In genomic region chr3:63296411-63296810, GRCm38 (mm10) we compare ENCODE assay signal across 8 mouse cellular contexts. TPM values are rescaled to one million over a fixed set of nuclear protein-coding genes. Genes with fewer than 3 reads are reported as not detected.
A peak's percentile ranks its signal among the peaks of the same experiment; 100 is the strongest.
DNase-seq lines count a peak whose midpoint lies in the region; ATAC-seq and TF ChIP-seq lines count a peak whose summit lies in the region.
"Had no signal": no experiment of that assay in that cellular context is flagged by ENCODE, and none has a peak within 500 bp of the region (broad histone marks: within the 10 kb centered on the region; RNA-seq: fewer than 3 reads in every experiment).

No protein-coding gene starts in this region.

- H3K4me1 ChIP-seq in testis, adult 2 months (ENCODE audit: control insufficient read depth, insufficient read depth, low read length): peaks cover 10% of the 10 kb centered on the region
- no peaks in the 10 kb centered on the region for H3K4me1 ChIP-seq in forebrain, postnatal 0 days (ENCODE audit: insufficient read depth)
- H3K4me1 ChIP-seq in intestine, embryonic 15.5 days (replicated peaks): no peaks in the 10 kb centered on the region
- H3K4me1 ChIP-seq in liver, embryonic 11.5 days (replicated peaks; ENCODE audit: control insufficient read depth, insufficient read depth, low read length): no peaks in the 10 kb centered on the region

- no peaks in the 10 kb centered on the region for H3K9me3 ChIP-seq in forebrain, postnatal 0 days (ENCODE audit: low read length)
- no peaks in the 10 kb centered on the region for H3K9me3 ChIP-seq in intestine, embryonic 15.5 days
- no peaks in the 10 kb centered on the region for H3K9me3 ChIP-seq in liver, embryonic 11.5 days (ENCODE audit: control insufficient read depth, low read length)

- no peak for TF ChIP-seq CTCF in testis, adult 2 months (IDR thresholded peaks at IDR 0.05; ENCODE audit: control insufficient read depth, insufficient read depth, insufficient replicate concordance, low read depth, low read length)
- TF ChIP-seq CTCF in forebrain, postnatal 0 days (IDR thresholded peaks at IDR 0.05; ENCODE audit: low read depth): no peak

- TF ChIP-seq POLR2A in testis, adult 2 months (IDR thresholded peaks at IDR 0.05; ENCODE audit: control insufficient read depth, low read depth, low read length): no peak

- peak; percentile 23; the same call in 1 of the 2 replicates for ATAC-seq in forebrain, postnatal 0 days
- no peak for ATAC-seq in intestine, embryonic 15.5 days
- ATAC-seq in liver, embryonic 11.5 days (replicated peaks; ENCODE audit: low FRiP score): no peak
- no peak for ATAC-seq in megakaryocyte progenitor cell, adult 5-6 weeks (replicated peaks; ENCODE audit: poor library complexity)

- 5% methylated on average over 12 of the region's 12 CpGs for WGBS in forebrain, postnatal 0 days
- WGBS in intestine, embryonic 15.5 days: 13% methylated on average over 12 of the region's 12 CpGs
- WGBS in liver, embryonic 11.5 days: 13% methylated on average over 12 of the region's 12 CpGs

- peak overlapping the region; percentile 54; the same call in 1 of the 2 replicates for H3K9ac ChIP-seq in forebrain, postnatal 0 days
- no peak overlapping the region for H3K9ac ChIP-seq in intestine, embryonic 15.5 days
- no peak overlapping the region for H3K9ac ChIP-seq in liver, embryonic 11.5 days (ENCODE audit: low read depth, low read length)

- no peaks in the 10 kb centered on the region for H3K36me3 ChIP-seq in testis, adult 2 months (ENCODE audit: control insufficient read depth, insufficient read depth, low read length)
- no peaks in the 10 kb centered on the region for H3K36me3 ChIP-seq in forebrain, postnatal 0 days (ENCODE audit: insufficient read depth)
- no peaks in the 10 kb centered on the region for H3K36me3 ChIP-seq in intestine, embryonic 15.5 days
- no peaks in the 10 kb centered on the region for H3K36me3 ChIP-seq in liver, embryonic 11.5 days (ENCODE audit: control insufficient read depth, insufficient read depth, low read length)

- H3K27me3 ChIP-seq in testis, adult 2 months (ENCODE audit: control insufficient read depth, insufficient read depth, low read length): no peaks in the 10 kb centered on the region
- H3K27me3 ChIP-seq in forebrain, postnatal 0 days (ENCODE audit: insufficient read depth, low read length): no peaks in the 10 kb centered on the region
- 0 out of 2 replicates have a peak, but pooled peaks cover 3% of the 10 kb centered on the region for H3K27me3 ChIP-seq in intestine, embryonic 15.5 days (replicated peaks)
- H3K27me3 ChIP-seq in liver, embryonic 11.5 days (replicated peaks; ENCODE audit: control insufficient read depth, insufficient read depth, low read length): peaks cover 26% of the 10 kb centered on the region

- peak overlapping the region; percentile 99 for H3K4me2 ChIP-seq in forebrain, postnatal 0 days (ENCODE audit: low read depth)
- peak overlapping the region; percentile 100 for H3K4me2 ChIP-seq in intestine, embryonic 15.5 days (replicated peaks)
- H3K4me2 ChIP-seq in liver, embryonic 11.5 days: peak overlapping the region; percentile 84

- H3K4me3 ChIP-seq in testis, adult 2 months (ENCODE audit: control insufficient read depth, low read depth, low read length): peak overlapping the region; percentile 27
- H3K4me3 ChIP-seq in forebrain, postnatal 0 days (ENCODE audit: low read depth, low read length): peak overlapping the region; percentile 68
- H3K4me3 ChIP-seq in intestine, embryonic 15.5 days (replicated peaks): peak overlapping the region; percentile 62
- peak overlapping the region; percentile 56; the same call in 1 of the 2 replicates for H3K4me3 ChIP-seq in liver, embryonic 11.5 days (ENCODE audit: low read depth, low read length)

- H3K27ac ChIP-seq in testis, adult 2 months (ENCODE audit: control insufficient read depth, insufficient read depth, low read depth, low read length): peak overlapping the region; percentile 67
- no peak overlapping the region for H3K27ac ChIP-seq in forebrain, postnatal 0 days (ENCODE audit: low read depth, low read length)
- H3K27ac ChIP-seq in intestine, embryonic 15.5 days: no peak overlapping the region
- H3K27ac ChIP-seq in liver, embryonic 11.5 days (ENCODE audit: low read depth, low read length): no peak overlapping the region
- H3K27ac ChIP-seq: macrophage had no signal

- no peak for DNase-seq in testis, postnatal 10 days (ENCODE audit: low spot score)
- peak; percentile 48 for DNase-seq in forebrain, postnatal 0 days
- DNase-seq in liver, embryonic 11.5 days (ENCODE audit: low spot score): no peak
- peak; percentile 14 for DNase-seq in right cerebral cortex, postnatal 25 days

RNA-seq across cellular contexts. Expression of gene Mme, which starts 55.1 kb away (rescaled TPM):
- 1.4 and 2.4 TPM in 2 replicates for polyA plus RNA-seq in testis, adult 2 months (2012; rRNA removed)
- total RNA-seq in forebrain, postnatal 0 days (2014; rRNA removed): 7.8 and 10.5 TPM in 2 replicates
- polyA plus RNA-seq in forebrain, postnatal 0 days (2015; fragmentation: Nextera tagmentation; extraction: Ambion mirVana): 2.6 TPM in 2 replicates
- polyA plus RNA-seq in intestine, embryonic 15.5 days (2015; fragmentation: Nextera tagmentation; extraction: Ambion mirVana): 6.3 TPM in 2 replicates
- 1.0 and 1.3 TPM in 2 replicates for polyA plus RNA-seq in liver, embryonic 11.5 days (2014; fragmentation: Nextera tagmentation; extraction: Ambion mirVana)
- not detected in 2 replicates for total RNA-seq in megakaryocyte progenitor cell, adult 5-6 weeks (2015)
- total RNA-seq in megakaryocyte progenitor cell, adult 5-6 weeks (2017): not detected in 2 replicates
- polyA plus RNA-seq: macrophage had no signal

Comparison
In these comparisons a context has a peak if more than half of its experiments do, and no peak if none do; other contexts are left out.
1. DNase-seq: peak in forebrain, postnatal 0 days (single experiment) and right cerebral cortex, postnatal 25 days (single experiment); none in testis, postnatal 10 days (single experiment) and liver, embryonic 11.5 days (single experiment).
2. Peak in every context shown above with its lines, with median percentiles within 50 percentile points of each other: H3K4me3 ChIP-seq and H3K4me2 ChIP-seq.